In the genomic region with DNA sequence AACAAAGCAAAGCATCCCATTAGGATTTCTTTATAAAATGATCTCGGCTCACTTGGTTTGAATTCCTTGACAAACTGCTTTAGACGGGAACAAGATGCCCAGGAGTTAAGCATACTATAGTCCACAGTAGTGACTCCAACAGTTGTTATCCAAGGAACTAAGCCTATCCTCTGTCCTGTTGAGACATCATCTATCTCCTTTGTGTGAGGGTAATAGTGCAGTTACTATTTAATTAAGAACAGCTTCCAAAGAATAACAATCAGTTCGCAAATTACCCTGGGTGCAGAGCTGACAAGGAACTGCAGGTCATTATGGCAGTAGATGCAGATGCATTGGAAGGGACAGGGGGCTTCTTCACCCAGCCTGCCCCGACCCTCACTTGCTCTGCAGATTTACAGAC, we compare ENCODE assay signal across 28 mouse cellular contexts.
DNase-seq lines count a peak whose midpoint lies in the region; ATAC-seq lines count a peak whose summit lies in the region.
"Had no signal": no experiment of that assay in that cellular context is flagged by ENCODE, and none has a peak within 500 bp of the region (broad histone marks: within the 10 kb centered on the region; RNA-seq: fewer than 3 reads in every experiment).

No protein-coding gene starts in this region.

- no peak overlapping the region for H3K4me3 ChIP-seq in kidney, embryonic 16.5 days (ENCODE audit: low read length)
- H3K4me3 ChIP-seq in midbrain, embryonic 11.5 days (ENCODE audit: low read depth, low read length) = no peak overlapping the region
- no peak overlapping the region for H3K4me3 ChIP-seq in forebrain, embryonic 15.5 days
- H3K4me3 ChIP-seq: embryonic facial prominence, embryonic 13.5 days; embryonic facial prominence, embryonic 15.5 days; erythroblast, embryonic 14.5 days; forebrain, embryonic 10.5 days; forebrain, embryonic 12.5 days had no signal

- H3K27me3 ChIP-seq in kidney, embryonic 16.5 days (ENCODE audit: insufficient read depth, low read length) = no peaks in the 10 kb centered on the region
- no peaks in the 10 kb centered on the region for H3K27me3 ChIP-seq in midbrain, embryonic 11.5 days (ENCODE audit: control insufficient read depth, insufficient read depth, low read length)
- no peaks in the 10 kb centered on the region for H3K27me3 ChIP-seq in forebrain, embryonic 15.5 days
- H3K27me3 ChIP-seq: embryonic facial prominence, embryonic 13.5 days; embryonic facial prominence, embryonic 15.5 days; forebrain, embryonic 12.5 days; Patski had no signal

- no peaks in the 10 kb centered on the region for H3K9me3 ChIP-seq in kidney, embryonic 16.5 days (ENCODE audit: low read length)
- H3K9me3 ChIP-seq in midbrain, embryonic 11.5 days (ENCODE audit: control insufficient read depth, low read length) = no peaks in the 10 kb centered on the region
- H3K9me3 ChIP-seq in forebrain, embryonic 15.5 days = no peaks in the 10 kb centered on the region
- H3K9me3 ChIP-seq: embryonic facial prominence, embryonic 13.5 days; embryonic facial prominence, embryonic 15.5 days; forebrain, embryonic 10.5 days; forebrain, embryonic 12.5 days had no signal

- no peaks in the 10 kb centered on the region for H3K36me3 ChIP-seq in kidney, embryonic 16.5 days (ENCODE audit: insufficient read depth, low read length)
- H3K36me3 ChIP-seq in midbrain, embryonic 11.5 days (ENCODE audit: control insufficient read depth, insufficient read depth, low read length) = no peaks in the 10 kb centered on the region
- no peaks in the 10 kb centered on the region for H3K36me3 ChIP-seq in forebrain, embryonic 15.5 days
- H3K36me3 ChIP-seq: embryonic facial prominence, embryonic 13.5 days; embryonic facial prominence, embryonic 15.5 days; forebrain, embryonic 10.5 days; forebrain, embryonic 12.5 days; G1E had no signal

- H3K4me1 ChIP-seq in kidney, embryonic 16.5 days (ENCODE audit: insufficient read depth, low read length) = no peaks in the 10 kb centered on the region
- H3K4me1 ChIP-seq in midbrain, embryonic 11.5 days (ENCODE audit: control insufficient read depth, insufficient read depth, low read length) = peaks cover 2% of the 10 kb centered on the region
- H3K4me1 ChIP-seq in forebrain, embryonic 15.5 days = no peaks in the 10 kb centered on the region
- H3K4me1 ChIP-seq: embryonic facial prominence, embryonic 15.5 days had no signal

- H3K9ac ChIP-seq in kidney, embryonic 16.5 days (replicated peaks; ENCODE audit: low read length) = no peak overlapping the region
- no peak overlapping the region for H3K9ac ChIP-seq in midbrain, embryonic 11.5 days (ENCODE audit: low read length)
- no peak overlapping the region for H3K9ac ChIP-seq in forebrain, embryonic 15.5 days (replicated peaks)
- H3K9ac ChIP-seq: embryonic facial prominence, embryonic 13.5 days; embryonic facial prominence, embryonic 15.5 days; forebrain, embryonic 12.5 days; forebrain, postnatal 0 days had no signal

- no peak overlapping the region for H3K4me2 ChIP-seq in kidney, embryonic 16.5 days (replicated peaks; ENCODE audit: low read depth, low read length)
- H3K4me2 ChIP-seq in midbrain, embryonic 11.5 days = no peak overlapping the region
- no peak overlapping the region for H3K4me2 ChIP-seq in forebrain, embryonic 15.5 days (replicated peaks)
- H3K4me2 ChIP-seq: embryonic facial prominence, embryonic 13.5 days; embryonic facial prominence, embryonic 15.5 days; forebrain, embryonic 12.5 days had no signal

- no peak for ATAC-seq in kidney, embryonic 16.5 days (ENCODE audit: low FRiP score, low TSS enrichment)
- ATAC-seq in midbrain, embryonic 11.5 days (ENCODE audit: low FRiP score) = no peak
- no peak for ATAC-seq in forebrain, embryonic 15.5 days (replicated peaks)
- ATAC-seq: activated CD4-positive, CD25-positive, alpha-beta regulatory T cell, adult 4 months; forebrain, embryonic 14.5 days; forebrain, postnatal 0 days; Patski had no signal

- peak overlapping the region; percentile 43; the same call in 1 of the 2 replicates for H3K27ac ChIP-seq in kidney, embryonic 16.5 days (ENCODE audit: low read length)
- no peak overlapping the region for H3K27ac ChIP-seq in midbrain, embryonic 11.5 days (ENCODE audit: low read depth, low read length)
- no peak overlapping the region for H3K27ac ChIP-seq in forebrain, embryonic 15.5 days (replicated peaks)
- H3K27ac ChIP-seq: embryonic facial prominence, embryonic 13.5 days; embryonic facial prominence, embryonic 15.5 days; forebrain, embryonic 10.5 days; forebrain, embryonic 12.5 days had no signal

- no peak for DNase-seq in kidney, adult 8-10 months
- DNase-seq in ES-CJ7 (ENCODE audit: low read depth, low spot score) = peak; percentile 12
- DNase-seq in R1 (ENCODE audit: low read depth, low spot score) = peak; percentile 12
- peak; percentile 63 for DNase-seq in retina, embryonic 14.5 days (ENCODE audit: low spot score)
- no peak for DNase-seq in midbrain, embryonic 11.5 days (ENCODE audit: low spot score, missing footprints)
- no peak for DNase-seq in ovary, postnatal 36 days (ENCODE audit: low spot score)
- DNase-seq: adrenal gland, adult 2 months; adrenal gland, postnatal 10 days; adrenal gland, postnatal 25 days; cerebellum, adult 11 months; cerebellum, adult 18-20 months; cerebellum, adult 8-10 months; cerebellum, adult 9-11 months; cerebellum, postnatal 14 days; cerebellum, postnatal 36 days; embryo, embryonic 11 days; forebrain, postnatal 0 days had no signal

- WGBS in kidney, embryonic 16.5 days = 32% methylated on average over 4 of the region's 4 CpGs
- WGBS in midbrain, embryonic 11.5 days = 45% methylated on average over 4 of the region's 4 CpGs
- WGBS in forebrain, embryonic 15.5 days = 25% methylated on average over 4 of the region's 4 CpGs

Comparison
In these comparisons a context has a peak if more than half of its experiments do, and no peak if none do; other contexts are left out.
1. DNase-seq: peak in ES-CJ7 (single experiment), R1 (single experiment) and retina, embryonic 14.5 days (single experiment); none in kidney, adult 8-10 months (0 of 2), midbrain, embryonic 11.5 days (single experiment) and ovary, postnatal 36 days (single experiment).